21 mouse cellular contexts compared by ENCODE assay signal in the genomic region with DNA sequence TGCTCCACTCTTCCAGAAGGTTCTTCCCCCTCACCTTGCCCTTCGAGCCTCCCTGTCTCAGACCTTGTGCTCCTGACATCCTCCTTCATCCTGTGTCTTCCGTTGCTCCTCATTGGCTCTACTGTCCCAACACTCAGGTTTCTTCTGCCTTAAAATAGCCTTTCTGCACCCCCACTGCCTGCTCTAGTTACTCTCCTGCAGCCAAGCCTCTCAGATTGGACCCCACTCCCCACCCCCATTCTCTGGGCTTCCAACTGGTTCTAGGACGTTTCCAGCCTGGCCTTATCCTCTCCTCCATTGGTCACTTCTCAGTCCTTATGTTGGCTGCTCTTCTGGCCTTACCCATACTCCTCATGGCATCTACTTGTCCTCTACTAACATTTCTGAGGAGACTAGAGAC. TPM values are rescaled to one million over a fixed set of nuclear protein-coding genes. Genes with fewer than 3 reads are reported as not detected.
"Had no signal": no experiment of that assay in that cellular context is flagged by ENCODE, and none has a peak within 500 bp of the region (broad histone marks: within the 10 kb centered on the region; RNA-seq: fewer than 3 reads in every experiment).

No protein-coding gene starts in this region.

- H3K36me3 ChIP-seq: liver, embryonic 15.5 days; lung, embryonic 15.5 days; midbrain, embryonic 12.5 days; neural tube, embryonic 13.5 days; stomach, embryonic 15.5 days had no signal

- ATAC-seq: liver, postnatal 0 days; lung, postnatal 0 days; midbrain, embryonic 16.5 days had no signal

- H3K27ac ChIP-seq: liver, embryonic 15.5 days; lung, embryonic 15.5 days; macrophage; midbrain, embryonic 12.5 days; neural tube, embryonic 13.5 days; stomach, embryonic 15.5 days; stomach, postnatal 0 days had no signal

- DNase-seq: liver, postnatal 0 days; lung, adult 2 months; lung, postnatal 14 days; lung, postnatal 36 days; midbrain, embryonic 14.5 days; right cerebral cortex, postnatal 25 days; right cerebral cortex, postnatal 4 days; thymus, adult 2 months; thymus, postnatal 25 days; thymus, postnatal 4 days had no signal

- H3K27me3 ChIP-seq: liver, embryonic 15.5 days; lung, embryonic 15.5 days; midbrain, embryonic 12.5 days; neural tube, embryonic 13.5 days; stomach, embryonic 15.5 days had no signal

- H3K9me3 ChIP-seq: liver, embryonic 15.5 days; lung, embryonic 15.5 days; midbrain, embryonic 12.5 days; stomach, embryonic 15.5 days had no signal

- H3K9ac ChIP-seq: liver, embryonic 15.5 days; liver, postnatal 0 days; lung, embryonic 15.5 days; midbrain, embryonic 12.5 days; neural tube, embryonic 13.5 days; stomach, embryonic 15.5 days had no signal

- H3K4me2 ChIP-seq: liver, embryonic 15.5 days; lung, embryonic 15.5 days; midbrain, embryonic 12.5 days; neural tube, embryonic 13.5 days; stomach, embryonic 15.5 days had no signal

- H3K4me3 ChIP-seq: liver, embryonic 15.5 days; lung, embryonic 15.5 days; megakaryocyte, embryonic 14.5 days; midbrain, embryonic 12.5 days; neural tube, embryonic 13.5 days; stomach, embryonic 15.5 days had no signal

RNA-seq across cellular contexts. Expression of a gene that starts 9.2 kb away (rescaled TPM):
- total RNA-seq: megakaryocyte progenitor cell, adult 5-6 weeks had no signal
- polyA plus RNA-seq: macrophage had no signal
